Mouse (Mus musculus): ENCODE results near the gene Acox3. TPM values are rescaled to one million over a fixed set of nuclear protein-coding genes. Genes with fewer than 3 reads are reported as not detected.

Gene Acox3
- polyA plus RNA-seq, 1 experiment from 2014 or later: 16.3 TPM

DNA sequence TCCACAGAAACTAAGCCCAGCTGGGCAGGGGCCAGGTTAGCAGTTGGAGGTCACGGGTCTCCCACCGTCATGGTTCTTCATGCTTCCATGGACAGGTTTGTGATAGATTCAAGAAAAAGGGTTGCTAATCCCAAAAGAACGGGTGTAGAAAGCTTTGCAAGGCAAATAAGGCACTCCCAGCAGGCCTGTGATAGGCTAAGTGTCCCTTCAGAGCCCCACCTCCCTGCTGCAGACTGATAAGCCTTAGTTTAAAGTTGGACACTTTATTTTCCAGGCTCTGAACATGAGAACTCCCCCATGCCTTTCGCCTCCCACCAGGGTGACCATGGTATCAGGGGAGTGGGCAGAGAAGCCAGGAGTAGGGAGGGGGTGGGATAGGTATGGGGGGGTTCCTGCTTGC lies 61.2 kb downstream of the Acox3 start:
- Histone ChIP-seq H3K9ac (no peak overlapping the region), H3K4me2 (replicated peaks) (no peak overlapping the region), H3K36me3 (no peaks in the 10 kb centered on the region), H3K27me3 (no peaks in the 10 kb centered on the region), H3K4me3 (no peak overlapping the region), H3K9me3 (replicated peaks) (no peaks in the 10 kb centered on the region), H3K27ac (no peak overlapping the region), H3K4me1 (no peaks in the 10 kb centered on the region)
- no peak for ATAC-seq (ENCODE audit: low FRiP score)
- WGBS: 67% methylated on average over 4 of the region's 4 CpGs

DNA sequence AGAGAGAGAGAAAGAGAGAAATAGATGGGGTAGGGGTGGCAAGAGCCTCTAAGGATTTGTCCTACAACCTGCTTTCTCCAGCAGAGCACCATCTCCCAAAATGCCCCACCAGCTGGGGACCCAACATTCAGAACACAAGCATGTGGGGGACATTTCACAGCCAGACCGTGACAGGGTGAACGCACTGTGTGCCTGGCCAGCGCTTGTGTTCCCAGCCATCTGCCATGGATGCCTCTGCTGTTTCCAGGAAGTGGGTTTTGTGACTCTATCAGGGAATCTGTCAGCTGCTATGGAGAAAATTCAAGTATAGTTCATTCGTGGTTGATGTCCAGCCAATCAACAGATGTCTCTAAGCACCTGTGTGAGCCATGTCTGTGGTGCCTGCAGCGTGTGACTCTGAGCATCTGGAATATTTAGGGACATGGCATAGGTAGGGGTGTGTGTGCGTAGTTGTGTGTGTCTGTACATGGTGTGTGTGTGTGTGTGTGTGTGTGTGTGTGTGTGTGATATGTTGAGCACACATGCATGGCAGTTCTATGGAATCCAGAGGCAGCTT lies 63.2 kb downstream of the Acox3 start:
- no peaks in the 10 kb centered on the region for H3K27me3 ChIP-seq
- no peaks in the 10 kb centered on the region for H3K9me3 ChIP-seq (replicated peaks)
- no peak overlapping the region for H3K4me2 ChIP-seq (replicated peaks)
- no peak overlapping the region for H3K27ac ChIP-seq
- WGBS: 88% methylated on average over 6 of the region's 6 CpGs
- no peak overlapping the region for H3K9ac ChIP-seq
- ATAC-seq (ENCODE audit: low FRiP score): no peak
- H3K4me1 ChIP-seq: no peaks in the 10 kb centered on the region
- H3K36me3 ChIP-seq: no peaks in the 10 kb centered on the region
- no peak overlapping the region for H3K4me3 ChIP-seq

DNA sequence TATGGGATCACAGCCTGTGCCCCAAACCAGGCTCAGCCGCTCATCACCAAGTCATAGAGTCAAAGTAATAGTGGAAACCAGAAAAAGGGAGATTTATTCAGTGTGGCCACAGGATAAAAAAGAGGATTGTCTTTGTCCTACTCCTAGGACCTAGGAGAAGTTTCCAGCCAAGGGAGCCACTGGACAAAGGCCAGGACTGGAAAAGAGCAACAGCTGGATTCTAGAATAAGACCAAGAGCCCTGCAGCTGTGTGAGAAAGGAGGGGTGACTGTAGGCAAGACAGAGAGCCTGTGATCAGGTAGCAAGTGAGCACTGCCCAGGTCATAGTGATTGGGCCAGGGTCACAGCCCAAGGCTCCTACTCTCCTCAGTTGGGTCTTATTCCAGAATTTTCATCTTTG lies 64.1 kb downstream of the Acox3 start:
- Histone ChIP-seq H3K27ac (no peak overlapping the region), H3K9ac (no peak overlapping the region), H3K4me3 (no peak overlapping the region), H3K4me2 (replicated peaks) (no peak overlapping the region), H3K4me1 (no peaks in the 10 kb centered on the region), H3K36me3 (no peaks in the 10 kb centered on the region), H3K27me3 (no peaks in the 10 kb centered on the region), H3K9me3 (replicated peaks) (no peaks in the 10 kb centered on the region)
- 90% methylated on average over 1 of the region's 1 CpGs for WGBS
- no peak for ATAC-seq (ENCODE audit: low FRiP score)

DNA sequence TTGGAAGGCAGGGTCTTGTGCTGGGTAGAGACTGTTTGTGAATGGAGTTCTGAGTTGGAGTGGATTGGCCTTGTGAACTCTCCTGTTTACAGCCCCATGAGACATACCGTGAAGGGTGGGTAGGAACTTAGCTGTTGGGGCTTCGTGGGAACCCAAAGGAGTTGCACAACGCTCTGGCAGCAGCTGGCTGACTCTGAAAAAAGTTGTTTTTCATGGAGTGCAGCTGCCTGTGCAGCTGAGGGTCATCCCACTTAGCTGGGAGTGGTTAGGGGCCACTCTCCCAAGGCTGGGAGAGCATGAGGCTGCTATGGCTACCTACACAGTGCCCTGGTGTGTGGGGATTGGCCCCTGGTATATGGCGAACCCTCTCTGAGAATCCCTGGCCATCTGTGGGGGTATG lies 64.7 kb downstream of the Acox3 start:
- H3K9ac ChIP-seq: no peak overlapping the region
- H3K36me3 ChIP-seq: no peaks in the 10 kb centered on the region
- H3K4me3 ChIP-seq: no peak overlapping the region
- no peak overlapping the region for H3K27ac ChIP-seq
- WGBS: 72% methylated on average over 4 of the region's 4 CpGs
- ATAC-seq (ENCODE audit: low FRiP score): no peak
- H3K4me2 ChIP-seq (replicated peaks): no peak overlapping the region
- H3K4me1 ChIP-seq: no peaks in the 10 kb centered on the region
- H3K27me3 ChIP-seq: no peaks in the 10 kb centered on the region
- H3K9me3 ChIP-seq (replicated peaks): no peaks in the 10 kb centered on the region

DNA sequence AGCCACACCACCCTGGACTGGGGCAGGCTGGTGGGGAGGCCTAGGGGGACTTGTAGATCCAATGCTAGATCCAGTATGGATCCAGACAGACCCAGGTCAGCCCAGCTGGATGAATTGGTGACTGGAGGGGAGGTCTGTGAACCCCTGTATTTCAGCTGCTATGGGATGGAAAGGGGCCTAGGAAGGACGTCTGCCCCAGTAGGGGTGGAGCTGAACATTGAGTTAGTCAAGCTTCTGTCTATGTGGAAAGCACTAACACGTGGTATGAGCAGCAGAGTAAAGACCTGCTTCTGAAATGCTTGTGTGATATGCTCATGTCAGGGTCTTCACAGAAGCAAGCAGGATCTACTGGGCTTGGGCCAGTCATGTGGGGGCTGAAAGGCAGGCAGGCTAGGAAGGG lies 65.4 kb downstream of the Acox3 start:
- H3K9ac ChIP-seq: no peak overlapping the region
- H3K36me3 ChIP-seq: no peaks in the 10 kb centered on the region
- no peak for ATAC-seq (ENCODE audit: low FRiP score)
- no peaks in the 10 kb centered on the region for H3K9me3 ChIP-seq (replicated peaks)
- H3K27ac ChIP-seq: no peak overlapping the region
- no peaks in the 10 kb centered on the region for H3K27me3 ChIP-seq
- H3K4me1 ChIP-seq: no peaks in the 10 kb centered on the region
- no peak overlapping the region for H3K4me2 ChIP-seq (replicated peaks)
- WGBS: 67% methylated on average over 2 of the region's 2 CpGs
- no peak overlapping the region for H3K4me3 ChIP-seq

DNA sequence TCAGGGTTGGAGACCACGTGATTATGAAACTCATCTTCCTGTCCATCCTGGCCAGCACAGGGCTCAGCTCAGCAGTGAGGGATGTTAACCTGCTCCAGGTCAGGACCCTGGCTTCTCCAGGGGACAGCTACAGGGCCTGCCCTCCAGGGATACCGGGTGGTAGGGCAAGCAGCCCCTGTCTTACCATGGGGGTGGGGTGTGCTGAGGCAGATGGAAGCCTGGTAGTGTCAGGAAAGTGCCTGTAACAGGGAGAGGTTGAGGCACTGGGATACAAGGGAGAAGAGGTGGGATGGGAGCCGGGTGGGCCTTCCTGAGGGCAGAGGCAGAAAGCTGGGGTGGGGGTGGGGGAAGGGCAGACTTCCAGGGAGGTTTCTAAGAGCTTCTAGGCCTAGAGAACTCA lies 69.5 kb downstream of the Acox3 start:
- Histone ChIP-seq H3K4me1 (no peaks in the 10 kb centered on the region), H3K27me3 (no peaks in the 10 kb centered on the region), H3K36me3 (no peaks in the 10 kb centered on the region), H3K4me2 (replicated peaks) (no peak overlapping the region), H3K27ac (no peak overlapping the region), H3K9me3 (replicated peaks) (no peaks in the 10 kb centered on the region), H3K9ac (no peak overlapping the region), H3K4me3 (no peak overlapping the region)
- ATAC-seq (ENCODE audit: low FRiP score): no peak
- WGBS: 89% methylated on average over 3 of the region's 3 CpGs

DNA sequence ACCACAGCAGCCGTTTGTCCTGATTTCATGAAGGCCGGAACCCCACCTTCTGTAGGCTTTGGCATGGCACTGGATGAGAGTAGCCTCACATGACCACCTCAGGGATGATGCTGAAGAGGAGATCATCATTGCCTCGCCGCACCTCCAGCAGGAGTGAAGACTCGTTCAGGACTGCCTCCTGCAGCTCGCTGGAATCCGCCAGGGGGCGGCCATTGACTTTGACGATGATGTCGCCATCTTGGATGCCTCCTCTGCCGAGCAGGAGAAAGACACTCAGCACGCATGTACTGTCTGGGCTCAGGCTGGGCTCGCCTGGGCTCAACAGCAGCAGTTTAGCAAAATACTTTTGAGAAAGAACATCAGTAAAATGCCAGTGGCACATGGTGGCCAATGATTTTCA lies 70.0 kb downstream of the Acox3 start:
- Histone ChIP-seq H3K4me1 (no peaks in the 10 kb centered on the region), H3K27ac (no peak overlapping the region), H3K36me3 (no peaks in the 10 kb centered on the region), H3K4me2 (replicated peaks) (no peak overlapping the region), H3K9me3 (replicated peaks) (no peaks in the 10 kb centered on the region), H3K27me3 (no peaks in the 10 kb centered on the region), H3K4me3 (no peak overlapping the region), H3K9ac (no peak overlapping the region)
- ATAC-seq (ENCODE audit: low FRiP score): no peak
- WGBS: 90% methylated on average over 13 of the region's 13 CpGs

DNA sequence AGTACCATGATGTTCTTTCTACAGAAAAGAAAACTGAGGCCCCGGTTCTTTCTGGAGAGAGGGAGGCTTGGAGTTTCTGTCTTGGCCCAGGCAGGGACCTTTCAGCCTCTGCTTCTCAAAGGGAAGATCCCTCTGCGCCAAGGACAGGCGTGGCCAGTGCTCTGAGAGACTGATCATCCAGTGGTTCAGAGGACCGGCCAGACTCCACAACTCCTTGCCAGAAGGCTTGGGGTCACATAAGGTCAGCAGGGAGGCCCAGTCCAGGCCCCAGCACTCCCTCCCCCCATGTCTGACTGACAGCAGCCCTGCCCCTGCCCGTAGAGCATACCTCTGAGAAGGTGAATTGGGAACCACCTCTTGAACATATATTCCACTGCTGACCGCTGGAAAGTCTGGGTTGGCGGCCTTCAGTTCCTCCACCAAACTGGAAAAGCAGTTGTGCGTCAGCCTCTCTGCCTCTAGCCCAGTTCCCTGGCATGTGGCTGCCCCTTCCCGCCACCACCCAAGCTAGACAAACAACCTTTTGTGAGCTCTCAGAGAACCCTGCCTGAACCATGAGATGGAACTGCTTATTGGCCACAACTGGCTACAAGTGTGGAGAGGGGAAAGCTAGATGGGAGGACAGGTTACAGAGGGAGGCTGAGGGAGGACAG lies 71.0 kb downstream of the Acox3 start:
- ATAC-seq (ENCODE audit: low FRiP score): no peak
- no peak overlapping the region for H3K27ac ChIP-seq
- no peaks in the 10 kb centered on the region for H3K9me3 ChIP-seq (replicated peaks)
- no peaks in the 10 kb centered on the region for H3K4me1 ChIP-seq
- WGBS: 74% methylated on average over 9 of the region's 9 CpGs
- H3K4me3 ChIP-seq: no peak overlapping the region
- H3K4me2 ChIP-seq (replicated peaks): no peak overlapping the region
- H3K9ac ChIP-seq: no peak overlapping the region
- no peaks in the 10 kb centered on the region for H3K36me3 ChIP-seq
- no peaks in the 10 kb centered on the region for H3K27me3 ChIP-seq

DNA sequence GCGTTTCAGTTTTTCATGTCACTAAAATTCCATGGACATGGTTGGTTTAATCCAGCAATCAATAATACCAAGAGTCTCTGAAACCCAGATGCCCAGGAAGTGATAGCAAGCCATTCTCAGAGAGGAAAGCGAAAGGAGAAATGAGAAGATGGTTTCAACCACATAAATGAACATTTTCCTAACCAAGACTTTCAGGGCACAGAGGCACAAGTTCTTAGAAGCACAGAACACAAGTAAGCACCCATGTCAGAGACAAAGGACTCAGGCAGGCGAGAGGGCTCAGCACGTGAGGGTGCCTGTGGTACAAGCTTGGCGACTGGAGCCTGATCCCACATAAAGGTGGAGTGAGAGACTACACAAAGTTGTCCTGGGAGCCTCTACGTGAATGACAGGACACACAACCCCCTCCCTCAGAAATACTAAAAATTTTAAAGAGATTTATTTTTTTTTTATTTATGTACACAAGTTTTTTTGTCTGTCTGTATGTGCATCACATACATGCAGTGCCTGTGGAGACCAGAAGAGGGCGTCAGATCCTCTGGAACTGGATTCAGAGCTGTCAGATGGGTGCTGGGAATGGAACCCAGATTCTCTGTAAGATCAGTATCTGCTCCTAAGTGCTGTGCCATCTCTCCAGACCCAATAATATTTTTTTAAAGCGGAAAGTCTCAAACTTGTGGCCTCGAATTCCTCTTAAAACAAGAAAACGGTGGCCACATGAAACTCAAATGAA lies 73.1 kb downstream of the Acox3 start:
- H3K4me3 ChIP-seq: no peak overlapping the region
- WGBS: 90% methylated on average over 10 of the region's 10 CpGs
- H3K36me3 ChIP-seq: no peaks in the 10 kb centered on the region
- no peak for ATAC-seq (ENCODE audit: low FRiP score)
- H3K9ac ChIP-seq: no peak overlapping the region
- H3K27ac ChIP-seq: no peak overlapping the region
- H3K9me3 ChIP-seq (replicated peaks): no peaks in the 10 kb centered on the region
- no peak overlapping the region for H3K4me2 ChIP-seq (replicated peaks)
- no peaks in the 10 kb centered on the region for H3K4me1 ChIP-seq
- H3K27me3 ChIP-seq: no peaks in the 10 kb centered on the region

DNA sequence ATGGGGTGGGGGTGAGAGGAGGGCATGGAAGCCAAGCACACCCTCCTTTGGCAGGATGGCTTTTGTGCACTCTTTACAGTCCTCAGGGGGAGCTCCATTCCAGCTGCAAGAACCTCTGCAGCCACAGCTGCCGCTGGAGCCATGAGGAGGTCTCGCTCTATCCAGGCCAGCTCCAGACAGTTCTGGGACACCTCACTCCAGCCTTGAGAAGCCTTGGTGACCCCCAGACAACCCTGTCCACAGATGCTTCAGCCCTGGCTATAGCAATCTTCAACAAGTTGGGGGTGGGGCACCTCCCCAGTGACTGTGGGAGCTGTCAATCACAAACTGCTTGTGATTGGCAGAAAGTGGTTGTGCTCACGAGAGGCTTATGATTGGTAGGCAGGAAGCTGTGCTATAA lies 76.7 kb downstream of the Acox3 start:
- H3K4me2 ChIP-seq (replicated peaks): no peak overlapping the region
- H3K9me3 ChIP-seq (replicated peaks): no peaks in the 10 kb centered on the region
- no peak overlapping the region for H3K9ac ChIP-seq
- no peaks in the 10 kb centered on the region for H3K4me1 ChIP-seq
- H3K4me3 ChIP-seq: no peak overlapping the region
- WGBS: 52% methylated on average over 3 of the region's 3 CpGs
- ATAC-seq (ENCODE audit: low FRiP score): no peak
- H3K27me3 ChIP-seq: no peaks in the 10 kb centered on the region
- no peak overlapping the region for H3K27ac ChIP-seq
- no peaks in the 10 kb centered on the region for H3K36me3 ChIP-seq

DNA sequence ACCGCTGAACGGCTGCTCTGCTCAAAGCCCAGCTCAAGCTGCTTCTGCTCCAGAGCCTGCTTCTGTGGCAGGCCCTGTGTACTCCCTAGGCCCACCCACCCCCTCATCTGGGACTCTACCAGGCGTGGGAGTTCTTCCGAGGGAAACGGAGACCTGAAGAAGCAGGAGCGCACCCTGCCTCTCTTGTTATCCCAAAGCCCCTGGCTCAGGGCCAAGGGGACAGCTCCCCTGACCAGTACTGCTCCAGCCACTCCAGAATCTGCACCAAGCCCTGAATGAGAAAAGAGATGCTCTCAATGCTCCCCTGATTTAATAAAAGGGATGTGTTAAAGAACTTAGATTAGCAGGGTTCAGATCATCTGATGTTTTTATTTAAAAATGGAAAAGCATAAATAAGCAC lies 78.4 kb downstream of the Acox3 start:
- ATAC-seq (ENCODE audit: low FRiP score): no peak
- Histone ChIP-seq H3K4me3 (no peak overlapping the region), H3K9ac (no peak overlapping the region), H3K27ac (no peak overlapping the region), H3K36me3 (no peaks in the 10 kb centered on the region), H3K27me3 (no peaks in the 10 kb centered on the region), H3K4me2 (replicated peaks) (no peak overlapping the region), H3K9me3 (replicated peaks) (no peaks in the 10 kb centered on the region), H3K4me1 (no peaks in the 10 kb centered on the region)
- 83% methylated on average over 6 of the region's 6 CpGs for WGBS

DNA sequence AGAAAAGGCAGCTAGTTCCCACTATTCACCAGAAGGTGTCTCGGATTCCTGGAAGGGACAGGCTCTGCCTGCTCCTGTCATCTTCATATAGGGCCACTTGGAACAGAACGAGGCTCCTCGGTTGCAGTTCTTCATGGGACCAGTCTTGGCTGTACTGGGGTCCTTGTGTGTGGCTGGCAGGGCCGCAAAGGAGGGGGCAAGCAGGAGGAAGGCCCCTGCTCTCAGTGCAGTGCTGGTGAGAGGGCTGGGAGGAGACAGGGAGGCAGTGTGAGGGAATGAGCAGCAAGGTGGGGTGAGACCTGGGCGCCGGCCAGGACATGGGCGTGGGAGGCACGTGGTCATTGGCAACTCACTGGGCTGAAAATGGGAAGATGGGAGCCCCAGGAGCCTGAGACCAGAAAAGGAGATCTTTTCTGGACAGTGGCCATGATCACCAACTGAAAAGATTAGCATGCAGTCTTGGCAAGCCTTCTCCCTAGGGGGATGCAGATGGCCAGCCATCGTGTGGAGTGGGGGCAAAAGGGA lies 79.2 kb downstream of the Acox3 start:
- H3K27ac ChIP-seq: no peak overlapping the region
- no peaks in the 10 kb centered on the region for H3K27me3 ChIP-seq
- H3K9me3 ChIP-seq (replicated peaks): no peaks in the 10 kb centered on the region
- no peak overlapping the region for H3K4me2 ChIP-seq (replicated peaks)
- no peaks in the 10 kb centered on the region for H3K4me1 ChIP-seq
- H3K9ac ChIP-seq: no peak overlapping the region
- no peaks in the 10 kb centered on the region for H3K36me3 ChIP-seq
- no peak for ATAC-seq (ENCODE audit: low FRiP score)
- WGBS: 85% methylated on average over 9 of the region's 9 CpGs
- H3K4me3 ChIP-seq: no peak overlapping the region
